22 mouse cellular contexts compared by ENCODE assay signal in genomic region chr7:134028281-134028830, GRCm38 (mm10).
DNase-seq lines count a peak whose midpoint lies in the region; ATAC-seq and TF ChIP-seq lines count a peak whose summit lies in the region.
"Had no signal": no experiment of that assay in that cellular context is flagged by ENCODE, and none has a peak within 500 bp of the region (broad histone marks: within the 10 kb centered on the region; RNA-seq: fewer than 3 reads in every experiment).

No protein-coding gene starts in this region.

- no peak overlapping the region for H3K4me2 ChIP-seq in forebrain, embryonic 14.5 days (ENCODE audit: low read length)
- H3K4me2 ChIP-seq in forebrain, embryonic 13.5 days, result no peak overlapping the region
- H3K4me2 ChIP-seq: hindbrain, embryonic 14.5 days; midbrain, embryonic 11.5 days; neural tube, embryonic 15.5 days had no signal

- TF ChIP-seq POLR2A in kidney, adult 2 months (IDR thresholded peaks at IDR 0.05; ENCODE audit: low read depth, low read length), result no peak
- no peak for TF ChIP-seq POLR2A in embryonic fibroblast, embryonic 13.5 days (IDR thresholded peaks at IDR 0.05; ENCODE audit: low read depth, low read length)

- peak; percentile 27 for DNase-seq in forebrain, embryonic 14.5 days (ENCODE audit: low spot score)
- DNase-seq in kidney, adult 2 months, result no peak
- DNase-seq in kidney, adult 18-20 months, result no peak
- DNase-seq in NIH3T3 (ENCODE audit: low read depth), result peak; percentile 25
- no peak for DNase-seq in c-Kit-positive CD71-positive TER-119-positive erythroid progenitor cells, embryonic 14.5 days (ENCODE audit: low spot score)
- DNase-seq in heart, adult 18-20 months, result no peak
- DNase-seq: adrenal gland, postnatal 25 days; cerebellum, adult 2 months; cerebellum, postnatal 25 days; gastrocnemius, postnatal 14 days; heart, postnatal 36 days; right cerebral cortex, postnatal 14 days; thymus, adult 2 months; thymus, postnatal 4 days had no signal

- no peaks in the 10 kb centered on the region for H3K36me3 ChIP-seq in forebrain, embryonic 14.5 days (ENCODE audit: control insufficient read depth, insufficient read depth, low read length)
- no peaks in the 10 kb centered on the region for H3K36me3 ChIP-seq in forebrain, embryonic 13.5 days (ENCODE audit: poor library complexity, severe bottlenecking)
- no peaks in the 10 kb centered on the region for H3K36me3 ChIP-seq in kidney, adult 2 months (ENCODE audit: control insufficient read depth, insufficient read depth, low read length)
- H3K36me3 ChIP-seq: neural tube, embryonic 15.5 days had no signal

- H3K9me3 ChIP-seq in forebrain, embryonic 14.5 days (replicated peaks; ENCODE audit: control insufficient read depth, low read length), result no peaks in the 10 kb centered on the region
- H3K9me3 ChIP-seq in forebrain, embryonic 13.5 days (replicated peaks), result no peaks in the 10 kb centered on the region
- H3K9me3 ChIP-seq: neural tube, embryonic 15.5 days had no signal

- WGBS in forebrain, embryonic 14.5 days, result 41% methylated on average over 7 of the region's 7 CpGs
- WGBS in forebrain, embryonic 13.5 days, result 48% methylated on average over 7 of the region's 7 CpGs
- WGBS in kidney, adult 2 months, result 69% methylated on average over 7 of the region's 7 CpGs

- TF ChIP-seq CTCF in kidney, adult 2 months (conservative IDR thresholded peaks at IDR 0.05; ENCODE audit: insufficient read depth, insufficient read length, low read depth, low read length), result no peak
- TF ChIP-seq CTCF in embryonic fibroblast, embryonic 13.5 days (IDR thresholded peaks at IDR 0.05; ENCODE audit: borderline replicate concordance, insufficient read depth, low read length), result no peak

- no peak overlapping the region for H3K9ac ChIP-seq in forebrain, embryonic 14.5 days (ENCODE audit: low read length)
- no peak overlapping the region for H3K9ac ChIP-seq in forebrain, embryonic 13.5 days
- H3K9ac ChIP-seq: hindbrain, embryonic 14.5 days; neural tube, embryonic 15.5 days had no signal

- H3K27ac ChIP-seq in forebrain, embryonic 14.5 days (ENCODE audit: low read depth, low read length), result no peak overlapping the region
- H3K27ac ChIP-seq in forebrain, embryonic 13.5 days, result no peak overlapping the region
- 0 out of 2 replicates have a peak overlapping the region, but pooled peaks have one; percentile 16 for H3K27ac ChIP-seq in kidney, adult 2 months (ENCODE audit: insufficient read depth, low read depth, low read length)
- H3K27ac ChIP-seq in embryonic fibroblast, embryonic 13.5 days (ENCODE audit: insufficient read depth, low read length), result peak overlapping the region; percentile 98
- H3K27ac ChIP-seq: hindbrain, embryonic 14.5 days; left cerebral cortex, adult 2 months; neural tube, embryonic 15.5 days; stomach, postnatal 0 days had no signal

- peaks cover 8% of the 10 kb centered on the region; the same call in 1 of the 2 replicates for H3K4me1 ChIP-seq in forebrain, embryonic 14.5 days (ENCODE audit: control insufficient read depth, insufficient read depth, low read length)
- H3K4me1 ChIP-seq in forebrain, embryonic 13.5 days, result peaks cover 13% of the 10 kb centered on the region
- 0 out of 2 replicates have a peak, but pooled peaks cover 5% of the 10 kb centered on the region for H3K4me1 ChIP-seq in kidney, adult 2 months (ENCODE audit: control insufficient read depth, insufficient read depth, low read length)
- peaks cover 17% of the 10 kb centered on the region for H3K4me1 ChIP-seq in embryonic fibroblast, embryonic 13.5 days (ENCODE audit: control insufficient read depth, insufficient read depth, low read length)

- H3K4me3 ChIP-seq in forebrain, embryonic 14.5 days (ENCODE audit: low read depth, low read length), result no peak overlapping the region
- H3K4me3 ChIP-seq in forebrain, embryonic 13.5 days, result no peak overlapping the region
- H3K4me3 ChIP-seq in kidney, adult 2 months (ENCODE audit: insufficient read depth, low read depth, low read length), result no peak overlapping the region
- H3K4me3 ChIP-seq in embryonic fibroblast, embryonic 13.5 days (ENCODE audit: insufficient read depth, low read length), result no peak overlapping the region
- H3K4me3 ChIP-seq: left cerebral cortex, adult 2 months; neural tube, embryonic 15.5 days had no signal

- no peaks in the 10 kb centered on the region for H3K27me3 ChIP-seq in forebrain, embryonic 14.5 days (replicated peaks; ENCODE audit: control insufficient read depth, insufficient read depth, low read length)
- no peaks in the 10 kb centered on the region for H3K27me3 ChIP-seq in forebrain, embryonic 13.5 days
- H3K27me3 ChIP-seq in kidney, adult 2 months (replicated peaks; ENCODE audit: control insufficient read depth, insufficient read depth, low read length), result no peaks in the 10 kb centered on the region
- H3K27me3 ChIP-seq: neural tube, embryonic 15.5 days had no signal

- no peak for ATAC-seq in forebrain, embryonic 14.5 days
- ATAC-seq in forebrain, embryonic 13.5 days, result no peak
- ATAC-seq: lung, postnatal 0 days had no signal

Comparison
In these comparisons a context has a peak if more than half of its experiments do, and no peak if none do; other contexts are left out.
1. DNase-seq: peak in forebrain, embryonic 14.5 days (single experiment) and NIH3T3 (single experiment); none in kidney, adult 2 months (single experiment), kidney, adult 18-20 months (single experiment), c-Kit-positive CD71-positive TER-119-positive erythroid progenitor cells, embryonic 14.5 days (single experiment) and heart, adult 18-20 months (0 of 2).
2. H3K27ac ChIP-seq: peak in kidney, adult 2 months (single experiment) and embryonic fibroblast, embryonic 13.5 days (single experiment); none in forebrain, embryonic 14.5 days (single experiment) and forebrain, embryonic 13.5 days (single experiment).